ENCODE assay signal across 25 mouse cellular contexts in the genomic region with DNA sequence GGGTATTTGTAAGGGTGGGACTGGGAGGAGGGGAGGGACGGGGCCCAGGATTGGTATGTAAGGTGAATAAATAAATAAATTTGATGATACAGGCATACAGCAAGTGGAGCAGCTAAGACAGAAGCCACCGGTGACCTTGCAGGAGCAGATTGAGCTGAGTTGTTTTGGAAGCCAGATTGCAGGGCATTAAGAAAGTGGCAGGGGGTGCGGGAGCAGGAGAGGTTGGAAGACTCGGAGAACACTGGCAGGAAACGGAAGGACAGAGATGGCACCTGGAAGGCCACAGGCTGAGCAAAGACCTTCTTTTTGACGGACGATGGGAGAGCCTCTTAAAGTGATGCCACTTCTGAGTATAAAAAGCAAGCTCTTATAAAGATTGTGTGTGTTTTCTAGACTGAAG.
DNase-seq lines count a peak whose midpoint lies in the region; ATAC-seq and TF ChIP-seq lines count a peak whose summit lies in the region.
"Had no signal": no experiment of that assay in that cellular context is flagged by ENCODE, and none has a peak within 500 bp of the region (broad histone marks: within the 10 kb centered on the region; RNA-seq: fewer than 3 reads in every experiment).

No protein-coding gene starts in this region.

- ATAC-seq in hindbrain, postnatal 0 days = no peak
- no peak for ATAC-seq in hindbrain, embryonic 12.5 days (ENCODE audit: low FRiP score)
- ATAC-seq: activated CD4-positive, CD25-positive, alpha-beta regulatory T cell, adult 4 months; CD4-positive, CD25-positive, alpha-beta regulatory T cell, adult 4 months; forebrain, embryonic 14.5 days; forebrain, embryonic 16.5 days; Patski had no signal

- no peaks in the 10 kb centered on the region for H3K9me3 ChIP-seq in hindbrain, postnatal 0 days (ENCODE audit: low read length)
- H3K9me3 ChIP-seq in hindbrain, embryonic 12.5 days (replicated peaks) = 0 out of 2 replicates have a peak, but pooled peaks cover 6% of the 10 kb centered on the region
- H3K9me3 ChIP-seq: embryonic facial prominence, embryonic 13.5 days; embryonic facial prominence, embryonic 15.5 days; forebrain, embryonic 10.5 days; forebrain, embryonic 12.5 days; G1E had no signal

- 60% methylated on average over 7 of the region's 7 CpGs for WGBS in hindbrain, postnatal 0 days
- 72% methylated on average over 7 of the region's 7 CpGs for WGBS in hindbrain, embryonic 12.5 days

- 0 out of 2 replicates have a peak, but pooled peaks cover 4% of the 10 kb centered on the region for H3K4me1 ChIP-seq in hindbrain, postnatal 0 days (ENCODE audit: insufficient read depth, low read length)
- peaks cover 18% of the 10 kb centered on the region for H3K4me1 ChIP-seq in hindbrain, embryonic 12.5 days

- DNase-seq in cerebellum, postnatal 10 days = peak; percentile 76 to 78
- no peak for DNase-seq in cerebellum, adult 9-11 months
- DNase-seq in cerebellum, postnatal 25 days = peak; percentile 21 to 49
- DNase-seq in cerebellum, adult 9-10 months = no peak
- peak; percentile 32 for DNase-seq in hindbrain, postnatal 0 days (ENCODE audit: low spot score)
- DNase-seq in brain, adult 2 months (ENCODE audit: low read depth, low spot score) = peak; percentile 30
- DNase-seq: adrenal gland, adult 8-10 months; adrenal gland, postnatal 14 days; adrenal gland, postnatal 36 days; B cell, adult 2 months; cerebellum, adult 18-20 months; cerebellum, adult 8-10 months; embryo, embryonic 11 days had no signal

- H3K9ac ChIP-seq in hindbrain, postnatal 0 days (replicated peaks; ENCODE audit: low read length) = no peak overlapping the region
- no peak overlapping the region for H3K9ac ChIP-seq in hindbrain, embryonic 12.5 days
- H3K9ac ChIP-seq: embryonic facial prominence, embryonic 13.5 days; embryonic facial prominence, embryonic 15.5 days; forebrain, embryonic 12.5 days had no signal

- TF ChIP-seq CTCF in hindbrain, postnatal 0 days (IDR thresholded peaks at IDR 0.05; ENCODE audit: low read depth) = no peak

- no peaks in the 10 kb centered on the region for H3K27me3 ChIP-seq in hindbrain, postnatal 0 days (ENCODE audit: insufficient read depth, low read length)
- H3K27me3 ChIP-seq in hindbrain, embryonic 12.5 days = no peaks in the 10 kb centered on the region
- H3K27me3 ChIP-seq: embryonic facial prominence, embryonic 13.5 days; embryonic facial prominence, embryonic 15.5 days; Patski had no signal

- H3K4me2 ChIP-seq in hindbrain, postnatal 0 days (ENCODE audit: low read depth, low read length) = no peak overlapping the region
- H3K4me2 ChIP-seq in hindbrain, embryonic 12.5 days (replicated peaks) = no peak overlapping the region
- H3K4me2 ChIP-seq: embryonic facial prominence, embryonic 13.5 days; embryonic facial prominence, embryonic 15.5 days; forebrain, embryonic 12.5 days had no signal

- H3K36me3 ChIP-seq in hindbrain, postnatal 0 days (ENCODE audit: insufficient read depth, low read length) = no peaks in the 10 kb centered on the region
- no peaks in the 10 kb centered on the region for H3K36me3 ChIP-seq in hindbrain, embryonic 12.5 days
- H3K36me3 ChIP-seq: embryonic facial prominence, embryonic 13.5 days; embryonic facial prominence, embryonic 15.5 days; forebrain, embryonic 10.5 days; forebrain, embryonic 12.5 days; G1E had no signal

- H3K27ac ChIP-seq in hindbrain, postnatal 0 days = no peak overlapping the region
- H3K27ac ChIP-seq in hindbrain, embryonic 12.5 days = no peak overlapping the region
- H3K27ac ChIP-seq: embryonic facial prominence, embryonic 15.5 days; forebrain, embryonic 10.5 days; forebrain, embryonic 12.5 days had no signal

- H3K4me3 ChIP-seq in hindbrain, postnatal 0 days (ENCODE audit: low read length) = no peak overlapping the region
- H3K4me3 ChIP-seq in hindbrain, embryonic 12.5 days = no peak overlapping the region
- H3K4me3 ChIP-seq: embryonic facial prominence, embryonic 13.5 days; embryonic facial prominence, embryonic 15.5 days; erythroblast, embryonic 14.5 days; forebrain, embryonic 10.5 days; forebrain, embryonic 12.5 days had no signal

Comparison
In these comparisons a context has a peak if more than half of its experiments do, and no peak if none do; other contexts are left out.
1. DNase-seq: peak in cerebellum, postnatal 10 days (2 of 2), cerebellum, postnatal 25 days (2 of 2), hindbrain, postnatal 0 days (single experiment) and brain, adult 2 months (single experiment); none in cerebellum, adult 9-11 months (single experiment) and cerebellum, adult 9-10 months (single experiment).